Mouse (Mus musculus) hindlimb bud, embryonic 11.5 days (tissue): ENCODE measurements around the gene Slc38a9.

Source experiments
- DNase-seq: peaks from one replicate; pipeline ENCODE4 v3.0.0-alpha.2; 2012; ENCODE audit warnings: low read depth, low spot score; ENCODE audit errors: extremely low spot score

Gene Slc38a9

GRCm38 (mm10) chr13:112764556-112764955 lies 104.0 kb downstream of the Slc38a9 start:
- no peak for DNase-seq

DNA sequence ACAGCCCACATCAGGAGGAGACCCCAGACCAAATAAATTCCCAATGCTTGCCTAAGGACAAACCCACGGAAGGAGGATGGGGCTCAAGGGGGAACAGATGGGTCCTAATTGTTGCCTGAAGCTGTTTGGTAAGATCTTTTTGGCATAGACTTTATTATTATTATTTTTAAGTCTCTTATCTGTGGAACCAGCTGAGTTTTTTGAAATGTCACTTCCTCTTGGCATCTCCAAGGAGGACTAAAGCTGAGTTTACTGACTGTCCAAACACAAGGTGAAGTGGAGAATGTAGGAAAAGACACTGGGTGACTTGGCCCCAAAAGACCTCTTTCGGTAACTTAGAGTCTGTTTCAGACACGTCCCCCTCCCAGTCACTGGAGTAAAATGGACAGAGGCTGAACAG lies 105.1 kb downstream of the Slc38a9 start:
- DNase-seq = no peak

DNA sequence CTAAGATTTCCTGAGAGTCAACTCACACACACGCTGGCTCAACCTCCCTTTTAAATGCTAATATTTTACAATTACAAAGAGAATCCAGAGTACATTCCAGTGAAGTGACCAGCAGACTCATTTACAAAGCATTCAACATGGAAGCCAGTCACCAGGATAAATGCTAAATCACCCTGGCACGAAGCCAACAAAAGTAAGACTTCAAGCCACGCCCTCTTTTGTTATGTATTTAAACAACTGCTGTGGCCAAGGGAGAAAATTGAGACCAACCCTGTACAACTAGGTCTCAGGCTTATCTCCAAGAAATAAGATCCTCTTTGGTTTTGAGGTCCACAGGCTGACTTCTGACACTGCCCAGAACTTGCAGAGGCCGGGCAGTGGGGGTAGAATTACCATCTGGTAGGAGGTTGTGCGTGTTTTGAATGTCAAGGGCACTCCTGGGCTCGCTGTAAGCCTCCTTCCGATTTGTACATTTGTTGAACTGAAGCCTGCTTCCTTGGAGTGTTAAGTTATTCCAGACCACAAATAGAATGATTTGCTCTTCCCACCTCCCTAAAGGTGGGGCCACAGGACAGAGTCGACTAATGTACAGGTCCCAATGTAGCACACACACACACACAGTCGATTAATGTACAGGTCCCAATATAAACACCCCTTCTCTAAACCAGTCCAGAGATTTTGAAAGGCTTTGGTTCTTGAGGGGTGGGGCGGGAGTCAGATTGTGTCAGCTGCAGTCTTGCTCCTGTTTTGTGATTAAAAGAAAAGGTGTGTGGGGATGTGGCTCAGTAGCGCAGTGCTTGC lies 110.2 kb downstream of the Slc38a9 start:
- no peak for DNase-seq

- DNase-seq = no peak
Measured at GRCm38 (mm10) chr13:112771447-112772208, 111.1 kb downstream of the Slc38a9 start.

GRCm38 (mm10) chr13:112772252-112772651 lies 111.7 kb downstream of the Slc38a9 start:
- DNase-seq = no peak

- DNase-seq = no peak
Measured at GRCm38 (mm10) chr13:112772861-112773260, 112.3 kb downstream of the Slc38a9 start.

DNA sequence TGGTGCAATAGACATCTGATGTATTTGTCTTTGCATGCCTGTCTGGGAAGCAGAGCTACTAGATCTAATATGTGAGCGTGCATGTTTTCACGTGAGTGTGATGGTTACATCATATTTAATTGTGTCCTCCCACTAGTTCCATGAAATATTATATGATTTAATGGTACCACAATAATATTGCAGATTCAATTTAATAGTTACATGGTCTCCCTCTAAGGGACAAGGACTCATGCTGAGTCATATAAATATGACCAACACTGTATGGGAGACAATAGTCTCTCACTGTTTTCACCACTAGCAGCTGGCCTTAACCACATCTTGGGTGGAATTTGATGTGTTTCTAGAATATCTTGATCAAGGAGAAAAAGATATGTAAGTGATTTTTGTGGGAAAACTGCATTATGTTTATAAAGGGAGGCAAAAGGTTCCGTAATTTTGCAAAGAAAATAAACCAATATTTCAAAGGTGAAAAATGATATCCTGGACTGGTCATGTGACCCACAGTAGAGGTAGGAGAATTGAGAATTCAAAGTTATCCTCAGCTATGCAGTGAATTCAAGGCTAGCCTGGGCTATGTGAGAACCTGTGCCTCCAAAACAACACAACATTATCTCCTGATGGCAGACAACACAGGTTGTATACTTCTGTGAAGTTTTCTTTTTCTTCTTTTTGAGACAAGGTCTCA lies 113.6 kb downstream of the Slc38a9 start:
- DNase-seq = no peak

DNA sequence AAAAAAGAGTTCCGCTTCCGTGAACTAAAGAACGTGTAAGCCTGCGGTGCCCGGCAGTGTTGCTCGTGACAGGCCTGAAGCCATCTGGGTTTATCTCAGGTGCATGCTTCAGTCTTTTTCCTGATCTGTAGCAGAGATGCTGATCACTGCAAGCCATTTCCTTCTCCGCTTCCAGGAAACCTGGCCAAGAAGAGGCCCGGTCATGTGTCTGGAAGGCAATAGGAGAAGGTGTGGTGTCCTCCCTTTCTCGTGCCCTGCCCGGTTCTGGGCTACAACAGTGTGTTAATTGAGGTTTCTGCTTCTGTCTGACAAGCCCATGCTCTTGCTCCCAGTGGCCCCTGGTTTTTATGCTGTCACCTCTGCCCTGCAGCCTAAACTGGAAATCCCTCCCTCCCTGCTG lies 115.3 kb downstream of the Slc38a9 start:
- no peak for DNase-seq

DNA sequence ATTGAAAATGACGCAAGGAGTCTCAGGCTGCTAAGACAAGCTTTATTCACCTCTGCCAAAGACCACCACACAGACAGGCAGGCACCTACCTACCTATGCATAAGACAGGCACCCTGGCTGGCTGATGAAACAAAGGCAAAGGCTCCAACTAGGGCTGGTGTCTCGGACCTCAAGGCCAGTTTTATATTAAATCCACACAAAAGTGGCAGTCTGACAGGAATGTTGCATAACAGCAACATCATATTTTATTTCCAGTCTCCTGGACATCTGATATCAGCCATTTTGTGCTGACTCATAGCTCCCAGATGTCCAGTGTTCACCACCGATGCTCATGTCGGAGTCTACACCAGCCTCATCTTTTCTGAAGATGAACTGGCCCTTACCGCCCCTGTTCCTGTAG lies 117.9 kb downstream of the Slc38a9 start:
- no peak for DNase-seq

DNA sequence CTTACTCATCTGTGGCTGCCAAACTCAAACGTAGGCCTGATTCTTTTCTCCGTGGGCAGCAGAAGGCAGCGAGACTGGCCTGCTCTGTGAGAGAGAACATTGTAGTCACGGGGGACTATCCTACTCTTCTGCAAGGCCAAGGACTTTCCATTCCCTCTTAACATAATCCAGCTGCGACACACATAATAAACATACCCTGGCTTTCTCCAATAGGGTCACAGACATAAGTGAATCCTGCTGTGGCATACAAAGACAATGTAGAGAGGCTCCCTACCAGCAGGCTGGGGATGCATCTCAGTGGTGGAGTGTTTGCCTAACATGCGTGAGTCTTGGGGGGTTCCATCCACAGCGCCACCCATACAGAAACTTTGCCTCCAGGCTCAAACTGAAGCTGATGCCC lies 124.8 kb downstream of the Slc38a9 start:
- DNase-seq = no peak

- no peak for DNase-seq
Measured at GRCm38 (mm10) chr13:112786142-112786541, 125.6 kb downstream of the Slc38a9 start.

GRCm38 (mm10) chr13:112786942-112787533 lies 126.5 kb downstream of the Slc38a9 start:
- no peak for DNase-seq
